Comparison of ENCODE assay signal across 17 mouse cellular contexts in the genomic region with DNA sequence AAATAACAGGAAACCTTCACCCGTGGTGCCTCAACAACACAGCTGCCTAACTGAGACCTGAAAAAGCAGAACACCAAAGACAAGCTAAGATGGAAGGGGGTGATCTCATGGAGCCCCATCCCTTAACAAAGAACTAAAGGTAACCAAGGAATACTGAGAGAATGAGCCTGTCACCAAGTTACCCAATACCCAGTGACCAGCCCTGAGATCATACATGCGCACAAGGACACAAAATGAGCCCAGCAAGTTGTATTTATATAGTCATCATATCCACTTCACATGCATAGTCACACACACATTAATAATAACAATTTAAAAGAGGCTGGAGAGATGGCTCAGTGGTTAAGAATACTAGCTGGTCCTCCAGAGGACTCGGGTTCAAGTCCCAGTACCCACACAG.
"Had no signal": no experiment of that assay in that cellular context is flagged by ENCODE, and none has a peak within 500 bp of the region (broad histone marks: within the 10 kb centered on the region; RNA-seq: fewer than 3 reads in every experiment).

No protein-coding gene starts in this region.

- H3K27ac ChIP-seq: liver, embryonic 14.5 days; midbrain, embryonic 12.5 days; neural tube, embryonic 13.5 days; neural tube, embryonic 15.5 days; stomach, embryonic 15.5 days; stomach, postnatal 0 days had no signal

- H3K36me3 ChIP-seq: midbrain, embryonic 12.5 days; neural tube, embryonic 13.5 days; neural tube, embryonic 15.5 days; stomach, embryonic 15.5 days had no signal

- DNase-seq: lung, adult 18-20 months; lung, embryonic 14.5 days; lung, postnatal 10 days; lung, postnatal 4 days; midbrain, embryonic 14.5 days; right cerebral cortex, postnatal 14 days; thymus, adult 2 months; thymus, postnatal 25 days; thymus, postnatal 4 days had no signal

- ATAC-seq: midbrain, embryonic 16.5 days had no signal

- H3K4me3 ChIP-seq: midbrain, embryonic 12.5 days; myocyte; neural tube, embryonic 13.5 days; neural tube, embryonic 15.5 days; stomach, embryonic 15.5 days had no signal

- H3K9ac ChIP-seq: liver, embryonic 14.5 days; lung, embryonic 14.5 days; midbrain, embryonic 12.5 days; neural tube, embryonic 13.5 days; neural tube, embryonic 15.5 days; stomach, embryonic 15.5 days had no signal

- H3K9me3 ChIP-seq: midbrain, embryonic 12.5 days; neural tube, embryonic 13.5 days; neural tube, embryonic 15.5 days; stomach, embryonic 15.5 days had no signal

- H3K4me2 ChIP-seq: lung, embryonic 14.5 days; midbrain, embryonic 12.5 days; neural tube, embryonic 13.5 days; neural tube, embryonic 15.5 days; stomach, embryonic 15.5 days had no signal

- H3K4me1 ChIP-seq: midbrain, embryonic 12.5 days; neural tube, embryonic 13.5 days; neural tube, embryonic 15.5 days; stomach, embryonic 15.5 days had no signal

- H3K27me3 ChIP-seq: midbrain, embryonic 12.5 days; neural tube, embryonic 13.5 days; neural tube, embryonic 15.5 days; stomach, embryonic 15.5 days had no signal
